Mouse (Mus musculus): ENCODE measurements at regions not wholly inside any gene's neighbourhood (a gene's known extent, or its start where the extent isn't known, plus 50 kb on each side); places are given as distances from the start of the nearest gene placed in this dataset.
A peak's percentile ranks its signal among the peaks of the same experiment; 100 is the strongest.
"Not testable (repeated sequence)": the region's sequence is repeated elsewhere in the genome, so short reads cannot be mapped to it uniquely, and the experiment has no call there.

DNA sequence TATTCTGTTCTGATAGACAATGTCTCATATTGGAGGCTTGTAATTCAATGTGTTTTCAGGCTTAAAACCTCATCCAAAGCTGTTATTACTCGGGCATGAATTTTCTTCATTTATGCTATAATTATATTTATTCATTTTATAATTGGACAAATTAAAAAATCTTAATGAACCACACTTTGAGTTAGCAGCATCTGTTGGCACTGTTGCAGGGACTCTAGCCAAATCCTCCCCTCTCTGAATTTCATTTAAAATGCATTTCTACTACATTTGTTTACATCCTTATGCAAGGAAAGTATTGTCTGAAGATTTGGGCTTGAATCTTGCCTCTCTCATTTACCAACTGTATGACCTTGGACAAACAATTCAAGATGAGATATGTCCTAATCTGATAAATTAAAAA is 874.2 kb upstream of the Kirrel3 start:
- DNase-seq (ENCODE audit: low spot score), result no peak
- Histone ChIP-seq H3K27ac (replicated peaks; ENCODE audit: low read depth, low read length) (no peak overlapping the region), H3K9ac (ENCODE audit: low read depth, low read length) (no peak overlapping the region), H3K9me3 (ENCODE audit: control insufficient read depth, low read length) (no peaks in the 10 kb centered on the region), H3K36me3 (ENCODE audit: control insufficient read depth, insufficient read depth, low read length) (no peaks in the 10 kb centered on the region), H3K4me2 (ENCODE audit: low read depth, low read length) (no peak overlapping the region), H3K27me3 (replicated peaks; ENCODE audit: control insufficient read depth, insufficient read depth, low read length) (no peaks in the 10 kb centered on the region), H3K4me3 (ENCODE audit: low read depth, low read length) (no peak overlapping the region), H3K4me1 (ENCODE audit: control insufficient read depth, insufficient read depth, low read length) (no peaks in the 10 kb centered on the region)
- ATAC-seq (ENCODE audit: low read depth), result no peak
- 72% methylated on average over 1 of the region's 1 CpGs for WGBS

GRCm38 (mm10) chr9:33624378-33624777 is 861.3 kb upstream of the Kirrel3 start:
- no peak overlapping the region for H3K27ac ChIP-seq (replicated peaks; ENCODE audit: low read depth, low read length)
- H3K4me1 ChIP-seq (ENCODE audit: control insufficient read depth, insufficient read depth, low read length), result no peaks in the 10 kb centered on the region
- H3K36me3 ChIP-seq (ENCODE audit: control insufficient read depth, insufficient read depth, low read length), result no peaks in the 10 kb centered on the region
- H3K9ac ChIP-seq (ENCODE audit: low read depth, low read length), result no peak overlapping the region
- no peaks in the 10 kb centered on the region for H3K9me3 ChIP-seq (ENCODE audit: control insufficient read depth, low read length)
- DNase-seq (ENCODE audit: low spot score) (no peak), ATAC-seq (ENCODE audit: low read depth) (no peak)
- no peak overlapping the region for H3K4me2 ChIP-seq (ENCODE audit: low read depth, low read length)
- no peak overlapping the region for H3K4me3 ChIP-seq (ENCODE audit: low read depth, low read length)
- 84% methylated on average over 1 of the region's 1 CpGs for WGBS
- no peaks in the 10 kb centered on the region for H3K27me3 ChIP-seq (replicated peaks; ENCODE audit: control insufficient read depth, insufficient read depth, low read length)

- no peaks in the 10 kb centered on the region for H3K27me3 ChIP-seq (replicated peaks; ENCODE audit: control insufficient read depth, insufficient read depth, low read length)
- WGBS, result 62% methylated on average over 6 of the region's 6 CpGs
- H3K36me3 ChIP-seq (ENCODE audit: control insufficient read depth, insufficient read depth, low read length), result no peaks in the 10 kb centered on the region
- no peak for ATAC-seq (ENCODE audit: low read depth)
- no peak overlapping the region for H3K27ac ChIP-seq (replicated peaks; ENCODE audit: low read depth, low read length)
- no peaks in the 10 kb centered on the region for H3K4me1 ChIP-seq (ENCODE audit: control insufficient read depth, insufficient read depth, low read length)
- no peaks in the 10 kb centered on the region for H3K9me3 ChIP-seq (ENCODE audit: control insufficient read depth, low read length)
- H3K9ac ChIP-seq (ENCODE audit: low read depth, low read length), result no peak overlapping the region
- DNase-seq (ENCODE audit: low spot score), result no peak
- no peak overlapping the region for H3K4me2 ChIP-seq (ENCODE audit: low read depth, low read length)
- H3K4me3 ChIP-seq (ENCODE audit: low read depth, low read length), result no peak overlapping the region
Observed at GRCm38 (mm10) chr9:33629731-33630473, 855.8 kb upstream of the Kirrel3 start.

GRCm38 (mm10) chr9:33662978-33663377 is 822.7 kb upstream of the Kirrel3 start:
- H3K27me3 ChIP-seq (replicated peaks; ENCODE audit: control insufficient read depth, insufficient read depth, low read length), result no peaks in the 10 kb centered on the region
- WGBS, result 69% methylated on average over 5 of the region's 5 CpGs
- ATAC-seq (ENCODE audit: low read depth), result no peak

DNA sequence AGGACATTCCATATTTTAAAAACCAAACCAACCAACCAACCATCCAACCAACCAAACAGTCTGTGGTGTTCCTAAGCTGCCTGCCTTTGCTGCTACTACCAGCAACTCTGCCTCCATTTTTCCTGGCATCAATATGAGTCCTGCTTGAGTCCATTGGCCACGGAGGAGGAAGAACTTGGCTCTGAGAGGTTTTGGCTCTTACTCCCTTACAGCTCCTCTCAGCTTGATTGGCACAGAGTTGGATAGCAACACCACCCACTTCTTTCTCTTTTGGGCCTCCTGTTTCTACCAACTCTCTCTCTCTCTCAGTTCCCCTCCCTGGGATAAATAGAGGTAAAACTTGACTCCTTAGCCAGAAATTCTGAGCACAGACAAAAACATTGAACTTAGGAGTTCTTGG is 804.6 kb upstream of the Kirrel3 start:
- WGBS, result 71% methylated on average over 1 of the region's 1 CpGs
- H3K36me3 ChIP-seq (ENCODE audit: control insufficient read depth, insufficient read depth, low read length), result no peaks in the 10 kb centered on the region
- H3K9ac ChIP-seq (ENCODE audit: low read depth, low read length), result no peak overlapping the region

More at GRCm38 (mm10) chr9:33662978-33663377, 822.7 kb upstream of the Kirrel3 start:
- Histone ChIP-seq H3K4me3 (ENCODE audit: low read depth, low read length) (no peak overlapping the region), H3K4me1 (ENCODE audit: control insufficient read depth, insufficient read depth, low read length) (no peaks in the 10 kb centered on the region), H3K9ac (ENCODE audit: low read depth, low read length) (no peak overlapping the region), H3K27ac (replicated peaks; ENCODE audit: low read depth, low read length) (no peak overlapping the region), H3K9me3 (ENCODE audit: control insufficient read depth, low read length) (0 out of 2 replicates have a peak, but pooled peaks cover 3% of the 10 kb centered on the region), H3K36me3 (ENCODE audit: control insufficient read depth, insufficient read depth, low read length) (no peaks in the 10 kb centered on the region), H3K4me2 (ENCODE audit: low read depth, low read length) (no peak overlapping the region)
- DNase-seq (ENCODE audit: low spot score), result peak; percentile 7

GRCm38 (mm10) chr9:33691731-33692130 is 794.0 kb upstream of the Kirrel3 start:
- 67% methylated on average over 4 of the region's 4 CpGs for WGBS
- no peak overlapping the region for H3K9ac ChIP-seq (ENCODE audit: low read depth, low read length)
- no peak overlapping the region for H3K4me2 ChIP-seq (ENCODE audit: low read depth, low read length)
- H3K36me3 ChIP-seq (ENCODE audit: control insufficient read depth, insufficient read depth, low read length), result no peaks in the 10 kb centered on the region
- H3K4me1 ChIP-seq (ENCODE audit: control insufficient read depth, insufficient read depth, low read length), result no peaks in the 10 kb centered on the region
- no peak for ATAC-seq (ENCODE audit: low read depth)
- no peak for DNase-seq (ENCODE audit: low spot score)
- no peak overlapping the region for H3K4me3 ChIP-seq (ENCODE audit: low read depth, low read length)
- H3K27me3 ChIP-seq (replicated peaks; ENCODE audit: control insufficient read depth, insufficient read depth, low read length), result no peaks in the 10 kb centered on the region
- H3K9me3 ChIP-seq (ENCODE audit: control insufficient read depth, low read length), result no peaks in the 10 kb centered on the region
- H3K27ac ChIP-seq (replicated peaks; ENCODE audit: low read depth, low read length), result no peak overlapping the region

More for the DNA sequence above, 804.6 kb upstream of the Kirrel3 start:
- Histone ChIP-seq H3K27ac (replicated peaks; ENCODE audit: low read depth, low read length) (no peak overlapping the region), H3K4me3 (ENCODE audit: low read depth, low read length) (no peak overlapping the region), H3K4me2 (ENCODE audit: low read depth, low read length) (no peak overlapping the region), H3K4me1 (ENCODE audit: control insufficient read depth, insufficient read depth, low read length) (no peaks in the 10 kb centered on the region), H3K9me3 (ENCODE audit: control insufficient read depth, low read length) (no peaks in the 10 kb centered on the region), H3K27me3 (replicated peaks; ENCODE audit: control insufficient read depth, insufficient read depth, low read length) (no peaks in the 10 kb centered on the region)
- ATAC-seq (ENCODE audit: low read depth), result no peak
- no peak for DNase-seq (ENCODE audit: low spot score)

DNA sequence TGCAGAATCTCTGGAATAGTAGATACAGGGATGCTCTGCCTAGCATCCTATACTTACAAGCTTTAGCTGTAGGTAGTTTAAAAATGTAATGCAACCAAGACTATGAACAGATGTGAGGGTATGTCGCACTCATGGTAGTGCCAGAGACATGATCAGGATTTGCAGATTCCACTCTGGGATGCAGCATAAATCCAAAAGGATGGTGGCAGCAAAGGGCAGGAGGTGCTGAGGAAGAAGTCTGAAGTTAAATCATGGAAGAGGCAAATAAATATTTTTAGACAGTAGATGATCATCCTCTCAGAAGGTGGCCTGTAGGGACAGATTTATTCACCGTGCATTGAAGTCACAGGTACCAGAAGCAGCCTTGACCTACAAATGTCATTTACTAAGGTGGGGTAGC is 768.1 kb upstream of the Kirrel3 start:
- DNase-seq (ENCODE audit: low spot score) (no peak), ATAC-seq (ENCODE audit: low read depth) (no peak)
- no peak overlapping the region for H3K9ac ChIP-seq (ENCODE audit: low read depth, low read length)
- H3K27ac ChIP-seq (replicated peaks; ENCODE audit: low read depth, low read length), result no peak overlapping the region
- no peaks in the 10 kb centered on the region for H3K9me3 ChIP-seq (ENCODE audit: control insufficient read depth, low read length)
- no peaks in the 10 kb centered on the region for H3K36me3 ChIP-seq (ENCODE audit: control insufficient read depth, insufficient read depth, low read length)
- WGBS, result 90% methylated on average over 2 of the region's 2 CpGs
- no peak overlapping the region for H3K4me3 ChIP-seq (ENCODE audit: low read depth, low read length)
- no peaks in the 10 kb centered on the region for H3K4me1 ChIP-seq (ENCODE audit: control insufficient read depth, insufficient read depth, low read length)
- H3K27me3 ChIP-seq (replicated peaks; ENCODE audit: control insufficient read depth, insufficient read depth, low read length), result no peaks in the 10 kb centered on the region
- H3K4me2 ChIP-seq (ENCODE audit: low read depth, low read length), result no peak overlapping the region

DNA sequence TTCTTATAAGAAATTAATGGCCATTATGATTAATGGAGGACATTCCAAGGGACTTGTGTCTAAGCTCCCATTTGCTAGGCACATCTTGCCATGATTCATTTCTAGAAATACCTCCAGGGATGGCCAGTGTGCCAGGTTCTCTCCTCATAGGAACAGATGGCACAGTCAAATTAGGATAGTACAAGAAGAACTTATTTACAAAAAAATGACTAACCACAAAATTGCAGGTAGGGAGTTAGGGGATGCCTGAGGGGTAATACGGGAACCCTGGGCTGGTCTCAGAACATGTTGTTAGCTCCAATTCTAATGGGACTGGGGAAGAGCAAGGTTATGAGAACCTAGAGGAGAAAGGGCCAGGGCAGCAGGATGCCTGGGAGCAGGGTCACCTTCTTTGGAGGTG is 760.9 kb upstream of the Kirrel3 start:
- Histone ChIP-seq H3K27me3 (replicated peaks; ENCODE audit: control insufficient read depth, insufficient read depth, low read length) (no peaks in the 10 kb centered on the region), H3K9me3 (ENCODE audit: control insufficient read depth, low read length) (no peaks in the 10 kb centered on the region), H3K4me2 (ENCODE audit: low read depth, low read length) (no peak overlapping the region), H3K27ac (replicated peaks; ENCODE audit: low read depth, low read length) (no peak overlapping the region), H3K36me3 (ENCODE audit: control insufficient read depth, insufficient read depth, low read length) (no peaks in the 10 kb centered on the region), H3K4me3 (ENCODE audit: low read depth, low read length) (no peak overlapping the region), H3K4me1 (ENCODE audit: control insufficient read depth, insufficient read depth, low read length) (no peaks in the 10 kb centered on the region), H3K9ac (ENCODE audit: low read depth, low read length) (no peak overlapping the region)
- no peak for ATAC-seq (ENCODE audit: low read depth)
- no peak for DNase-seq (ENCODE audit: low spot score)
- 92% methylated on average over 1 of the region's 1 CpGs for WGBS

GRCm38 (mm10) chr9:33728058-33728457 is 757.6 kb upstream of the Kirrel3 start:
- H3K4me3 ChIP-seq (ENCODE audit: low read depth, low read length); DNase-seq (ENCODE audit: low spot score); H3K27me3 ChIP-seq (replicated peaks; ENCODE audit: control insufficient read depth, insufficient read depth, low read length); H3K27ac ChIP-seq (replicated peaks; ENCODE audit: low read depth, low read length); H3K9me3 ChIP-seq (ENCODE audit: control insufficient read depth, low read length); H3K4me1 ChIP-seq (ENCODE audit: control insufficient read depth, insufficient read depth, low read length); H3K36me3 ChIP-seq (ENCODE audit: control insufficient read depth, insufficient read depth, low read length); H3K4me2 ChIP-seq (ENCODE audit: low read depth, low read length); H3K9ac ChIP-seq (ENCODE audit: low read depth, low read length); ATAC-seq (ENCODE audit: low read depth): not testable (repeated sequence)
- WGBS, result 89% methylated on average over 10 of the region's 37 CpGs

Data from embryonic facial prominence, embryonic 14.5 days (tissue).